Mouse (Mus musculus) erythroblast, embryonic 14.5 days (primary cell): Measurements from ENCODE around the gene Vamp1. TPM values are rescaled to one million over a fixed set of nuclear protein-coding genes. Genes with fewer than 3 reads are reported as not detected.

Source experiments
- H3K27me3 ChIP-seq: 2 replicates; pipeline ENCODE4 v1.6.1; 2012; ENCODE audit warnings: inconsistent platforms; ENCODE audit not compliant: control insufficient read depth
- H3K36me3 ChIP-seq: 2 replicates; pipeline ENCODE4 v1.6.1; 2012; ENCODE audit warnings: mild to moderate bottlenecking, inconsistent platforms; ENCODE audit not compliant: control insufficient read depth
- H3K4me1 ChIP-seq: 2 replicates; pipeline ENCODE4 v1.6.1; 2012; ENCODE audit warnings: inconsistent platforms; ENCODE audit not compliant: control insufficient read depth
- H3K4me3 ChIP-seq: replicated peaks from 2 replicates; pipeline ENCODE3; 2012; ENCODE audit warnings: moderate library complexity, mild to moderate bottlenecking, inconsistent platforms
- H3K9me3 ChIP-seq: 2 replicates; pipeline ENCODE4 v1.6.1; 2012; ENCODE audit warnings: low read length, inconsistent platforms, mixed read lengths; ENCODE audit not compliant: control insufficient read depth
- GATA1 ChIP-seq: IDR thresholded peaks from 2 replicates; pipeline ENCODE4 v1.6.1; 2012; ENCODE audit warnings: low read length, inconsistent platforms, mixed read lengths
- TAL1 ChIP-seq: IDR thresholded peaks from 3 replicates; pipeline ENCODE4 v1.6.1; 2012; ENCODE audit warnings: low read length, inconsistent platforms, mixed read lengths
- polyA plus RNA-seq: library from polyadenylated mRNA; stranded (reverse); fragments of >175 nt; gene quantifications from 2 replicates; pipeline ENCODE4 v1.2.3, GENCODE M21; 2012

Gene Vamp1
- polyA plus RNA-seq, 1 experiment = 0.14 TPM

DNA sequence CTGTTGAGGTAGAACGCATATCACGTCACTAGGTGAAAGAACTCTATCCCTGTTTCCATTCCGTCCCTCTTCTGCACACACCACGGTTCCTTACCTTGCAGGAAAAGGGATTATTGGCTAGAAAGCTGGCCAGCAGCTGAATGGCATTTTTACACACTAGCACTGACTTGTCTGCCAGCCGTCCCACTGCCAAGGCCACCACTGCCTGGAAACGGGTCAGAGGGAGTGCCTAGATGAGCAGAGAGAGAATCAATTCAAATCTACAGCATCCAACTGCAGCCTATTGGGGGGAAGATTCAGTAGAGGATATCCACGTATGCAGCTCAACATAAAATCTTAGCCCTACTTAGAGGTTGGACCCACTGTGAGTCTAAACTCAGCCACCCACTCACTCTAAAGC is 35.8 kb upstream of the Vamp1 start:
- TF ChIP-seq GATA1 (no peak), TAL1 (no peak)
- Histone ChIP-seq H3K9me3 (no peaks in the 10 kb centered on the region), H3K27me3 (no peaks in the 10 kb centered on the region; the same call in 1 of the 2 replicates), H3K4me3 (no peak overlapping the region), H3K36me3 (peaks cover 100% of the 10 kb centered on the region), H3K4me1 (peaks cover 2% of the 10 kb centered on the region; the same call in 1 of the 2 replicates)

DNA sequence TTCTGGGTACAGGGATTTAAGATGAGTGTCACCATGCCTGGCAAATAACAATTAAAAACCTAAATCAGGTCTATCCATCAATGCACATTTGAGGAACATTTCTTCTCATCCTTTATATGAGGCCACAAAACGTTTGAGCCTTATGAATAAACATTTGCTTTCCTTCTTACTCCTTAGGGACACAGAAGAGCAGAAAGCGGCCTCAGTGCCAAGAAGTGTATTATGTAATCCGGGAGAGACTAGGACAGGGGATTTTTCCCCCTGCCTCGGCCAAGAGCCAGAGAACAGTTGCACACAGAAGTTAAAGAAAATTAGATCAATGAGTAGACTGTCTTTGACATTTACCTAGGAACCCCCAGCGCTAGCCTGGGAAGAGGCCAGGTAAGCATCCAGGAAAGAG is 33.2 kb upstream of the Vamp1 start:
- Histone ChIP-seq H3K36me3 (peaks cover 100% of the 10 kb centered on the region), H3K27me3 (no peaks in the 10 kb centered on the region; the same call in 1 of the 2 replicates), H3K9me3 (no peaks in the 10 kb centered on the region), H3K4me3 (no peak overlapping the region), H3K4me1 (peaks cover 6% of the 10 kb centered on the region)
- no peak for TF ChIP-seq TAL1
- TF ChIP-seq GATA1 = no peak

DNA sequence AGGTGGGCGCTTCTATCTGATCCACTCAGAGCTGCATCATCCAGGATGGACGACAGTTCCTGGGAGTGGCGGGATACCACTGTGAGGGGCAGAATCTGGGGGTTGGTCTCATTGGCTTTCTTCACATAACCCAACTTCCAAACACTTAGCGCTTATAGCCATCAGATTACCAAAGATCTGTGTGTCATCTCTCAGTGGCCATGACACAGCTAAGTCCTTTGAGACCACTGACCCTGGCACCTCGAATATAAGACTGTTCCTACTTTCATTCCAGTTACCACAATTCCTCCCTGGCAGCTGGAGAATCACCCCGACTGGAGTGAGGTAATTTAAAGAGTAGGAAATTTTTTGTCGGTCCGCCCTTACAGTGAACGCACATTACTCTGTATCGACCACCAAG is 29.1 kb upstream of the Vamp1 start:
- H3K4me3 ChIP-seq = no peak overlapping the region
- peaks cover 33% of the 10 kb centered on the region for H3K4me1 ChIP-seq
- TF ChIP-seq TAL1 (no peak), GATA1 (no peak)
- H3K9me3 ChIP-seq = no peaks in the 10 kb centered on the region
- H3K27me3 ChIP-seq = no peaks in the 10 kb centered on the region; the same call in 1 of the 2 replicates
- peaks cover 91% of the 10 kb centered on the region for H3K36me3 ChIP-seq

DNA sequence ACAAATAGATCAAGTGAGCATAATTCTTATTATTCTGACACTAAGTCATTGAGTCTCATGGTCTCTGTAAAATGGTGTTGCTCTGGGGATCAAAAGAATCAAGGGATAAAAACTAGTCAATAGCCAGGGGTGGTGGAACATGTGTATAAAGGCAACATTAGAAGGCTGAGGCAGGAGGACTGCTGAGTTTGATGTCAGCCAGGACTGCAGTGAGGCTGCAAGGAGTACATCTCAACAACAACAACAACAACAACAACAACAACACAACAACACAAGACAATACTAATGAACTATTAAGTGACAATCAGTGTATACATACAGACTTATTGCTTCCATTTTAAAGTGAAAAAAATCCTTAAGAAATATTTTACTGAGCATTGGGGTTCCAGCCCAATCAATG is 24.5 kb upstream of the Vamp1 start:
- H3K4me1 ChIP-seq = peaks cover 44% of the 10 kb centered on the region
- no peaks in the 10 kb centered on the region for H3K27me3 ChIP-seq
- peak overlapping the region; percentile 70 for H3K4me3 ChIP-seq
- H3K9me3 ChIP-seq = no peaks in the 10 kb centered on the region
- no peak for TF ChIP-seq GATA1
- no peak for TF ChIP-seq TAL1
- H3K36me3 ChIP-seq = peaks cover 74% of the 10 kb centered on the region

DNA sequence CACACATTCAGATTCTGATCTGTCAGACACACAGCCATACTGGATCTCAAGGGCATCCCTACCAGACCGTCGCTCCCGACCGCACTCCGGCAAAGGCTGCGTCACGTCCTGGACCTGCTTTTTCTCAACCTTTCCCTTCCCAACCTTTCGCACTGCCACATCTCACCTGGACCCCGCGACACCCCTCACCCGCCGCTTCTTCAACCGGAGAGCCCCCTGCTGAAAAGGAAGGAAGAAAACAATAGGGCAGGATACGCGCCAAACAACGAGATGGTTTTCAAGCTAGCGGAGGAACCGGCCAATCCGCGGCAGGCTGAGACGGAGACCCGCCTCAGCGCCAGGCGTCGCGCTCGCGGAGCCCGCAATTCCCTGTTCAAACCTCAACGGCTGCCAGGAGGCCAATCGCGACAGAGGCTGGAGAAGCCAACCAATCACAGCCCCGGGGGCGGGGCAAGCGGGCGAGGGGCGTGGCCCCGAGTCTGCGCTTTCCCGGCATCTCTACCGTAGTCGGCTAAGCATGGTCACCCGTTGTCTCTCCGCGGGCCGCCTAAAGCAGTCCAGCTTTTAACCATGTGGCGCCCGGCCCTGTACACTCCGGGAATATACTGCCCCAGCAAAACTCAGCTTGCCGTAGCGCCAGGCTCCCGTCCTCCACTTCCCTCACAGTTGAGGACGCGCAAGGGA is 23.9 kb upstream of the Vamp1 start, which contains the start of the genes Ncapd2 and Mrpl51:
TSS of gene Ncapd2 (minus strand) at position 370 of the 684 bp plus-strand sequence.
TSS of gene Mrpl51 (plus strand) at position 470 of the 684 bp plus-strand sequence.
- Histone ChIP-seq H3K36me3 (peaks cover 73% of the 10 kb centered on the region), H3K9me3 (no peaks in the 10 kb centered on the region)

DNA sequence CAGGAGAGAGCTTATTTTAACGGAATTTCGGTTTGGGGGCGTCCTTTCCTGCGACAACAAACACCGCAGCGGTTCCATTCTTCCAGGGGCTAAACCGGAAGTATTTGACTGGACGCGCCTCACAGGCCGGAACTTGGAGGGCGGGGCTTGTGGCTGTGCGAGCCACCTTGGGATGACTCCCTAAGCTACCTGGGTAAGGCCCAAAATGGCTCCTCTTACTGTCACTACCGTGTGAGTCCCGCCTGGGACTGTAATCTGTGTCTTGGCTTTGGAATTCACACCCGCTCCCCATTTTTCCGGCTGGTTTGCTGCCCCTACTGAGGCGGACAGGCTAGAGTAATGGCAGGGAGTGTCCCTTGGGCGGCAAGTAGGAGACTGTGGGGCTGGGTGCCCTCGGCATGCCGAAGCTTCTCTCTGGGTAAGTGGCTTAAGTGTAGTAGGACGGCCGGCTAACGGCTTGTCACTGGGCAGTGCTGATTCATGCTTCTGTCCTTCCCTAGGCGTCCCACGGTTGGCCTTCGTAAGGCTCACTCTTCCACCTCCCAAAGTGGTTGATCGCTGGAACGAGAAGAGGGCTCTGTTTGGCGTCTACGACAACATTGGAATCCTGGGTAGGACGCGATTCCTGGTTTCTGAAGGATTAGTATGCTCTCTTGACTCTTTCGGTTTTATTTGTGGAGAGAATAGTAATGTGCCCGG is 23.2 kb upstream of the Vamp1 start:
- peaks cover 69% of the 10 kb centered on the region for H3K36me3 ChIP-seq

More for the DNA sequence above, 23.9 kb upstream of the Vamp1 start, which contains the start of the genes Ncapd2 and Mrpl51:
- Histone ChIP-seq H3K4me1 (peaks cover 44% of the 10 kb centered on the region), H3K27me3 (no peaks in the 10 kb centered on the region), H3K4me3 (peak within 1 kb of the TSS; percentile 70)
- no peak for TF ChIP-seq TAL1
- no peak for TF ChIP-seq GATA1

DNA sequence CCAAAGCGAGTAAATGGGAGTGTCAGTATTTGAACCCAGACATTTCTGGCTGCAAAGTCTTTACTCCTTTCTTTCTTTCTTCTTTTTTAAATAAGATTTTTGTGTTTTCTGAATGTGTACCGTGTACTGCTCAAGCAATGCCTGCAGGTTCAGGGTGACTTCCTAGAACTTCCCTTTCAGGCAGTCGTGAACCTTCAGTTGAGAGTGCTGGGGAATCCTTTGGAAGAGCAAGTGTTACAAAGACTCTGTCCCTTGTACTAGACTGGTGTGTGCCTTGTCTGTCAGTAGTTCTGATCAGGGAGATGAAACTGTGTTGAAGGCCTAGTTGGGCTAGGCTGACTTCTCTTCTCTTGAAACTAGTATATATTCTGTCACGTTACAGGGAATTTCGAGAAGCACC is 22.5 kb upstream of the Vamp1 start:
- H3K36me3 ChIP-seq = peaks cover 64% of the 10 kb centered on the region

More for the DNA sequence above, 23.2 kb upstream of the Vamp1 start:
- H3K4me3 ChIP-seq = peak overlapping the region; percentile 70
- no peaks in the 10 kb centered on the region for H3K9me3 ChIP-seq
- no peaks in the 10 kb centered on the region for H3K27me3 ChIP-seq
- TF ChIP-seq GATA1 = no peak
- no peak for TF ChIP-seq TAL1
- H3K4me1 ChIP-seq = peaks cover 42% of the 10 kb centered on the region

DNA sequence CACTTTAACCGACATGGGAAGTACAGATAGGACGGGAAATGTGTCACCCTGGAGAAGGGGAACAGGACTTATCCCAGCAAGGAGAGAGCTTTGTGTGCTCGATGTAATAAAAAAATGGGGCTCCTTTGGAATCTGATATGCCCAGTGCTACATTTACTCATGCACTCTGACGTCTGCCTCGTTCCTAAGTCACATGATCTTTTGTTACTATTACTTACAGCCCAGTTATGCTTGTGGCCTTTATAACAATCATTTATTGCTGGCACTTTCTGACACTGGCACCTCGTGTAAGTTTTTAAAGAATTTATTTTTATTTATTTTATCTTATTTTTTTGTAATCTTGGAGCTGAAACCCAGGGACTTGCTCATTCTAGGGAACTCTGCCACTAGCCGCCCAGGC is 22.0 kb upstream of the Vamp1 start:
- Histone ChIP-seq H3K36me3 (peaks cover 61% of the 10 kb centered on the region), H3K9me3 (no peaks in the 10 kb centered on the region), H3K27me3 (no peaks in the 10 kb centered on the region), H3K4me3 (peak overlapping the region; percentile 54), H3K4me1 (peaks cover 30% of the 10 kb centered on the region)
- TF ChIP-seq GATA1 (no peak), TAL1 (no peak)

More for the DNA sequence above, 22.5 kb upstream of the Vamp1 start:
- H3K4me3 ChIP-seq = peak overlapping the region; percentile 70
- H3K4me1 ChIP-seq = peaks cover 36% of the 10 kb centered on the region
- H3K27me3 ChIP-seq = no peaks in the 10 kb centered on the region
- TF ChIP-seq GATA1 (no peak), TAL1 (no peak)
- H3K9me3 ChIP-seq = no peaks in the 10 kb centered on the region

DNA sequence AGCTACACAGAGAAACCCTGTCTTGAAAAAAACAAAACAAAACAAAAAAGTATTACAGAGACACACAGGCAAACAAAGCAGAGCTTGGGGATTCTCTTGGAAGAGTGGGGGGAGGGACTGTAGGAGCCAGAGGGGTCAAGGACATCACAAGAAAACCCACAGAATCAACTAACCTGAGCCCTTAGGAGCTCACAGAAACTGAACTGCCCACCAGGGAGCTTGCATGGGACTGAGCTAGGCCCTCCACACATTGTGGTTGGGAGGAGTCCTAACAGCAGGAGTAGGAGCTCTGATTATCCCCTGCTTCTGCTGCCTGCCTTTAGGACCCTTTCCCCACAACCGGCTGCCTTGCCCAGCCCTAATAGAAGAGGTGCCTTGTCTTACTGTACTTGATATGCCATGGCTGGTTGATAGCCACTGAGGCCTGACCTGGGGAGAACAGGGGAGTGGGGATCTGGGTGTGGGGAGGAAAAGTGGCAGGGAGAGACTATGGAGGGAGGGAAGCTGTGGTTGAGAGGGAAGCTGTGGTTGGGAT is 19.7 kb upstream of the Vamp1 start:
- Histone ChIP-seq H3K9me3 (no peaks in the 10 kb centered on the region), H3K27me3 (no peaks in the 10 kb centered on the region), H3K4me1 (peaks cover 15% of the 10 kb centered on the region), H3K36me3 (peaks cover 43% of the 10 kb centered on the region), H3K4me3 (no peak overlapping the region)
- no peak for TF ChIP-seq GATA1
- no peak for TF ChIP-seq TAL1
